Mouse (Mus musculus) CH12.LX (cell line): ENCODE data around the gene Slc39a5. TPM values are rescaled to one million over a fixed set of nuclear protein-coding genes. Genes with fewer than 3 reads are reported as not detected.

Source experiments
- DNase-seq: peaks from one replicate; pipeline ENCODE4 v3.0.0-alpha.2; 2013; ENCODE audit errors: extremely low read depth
- H3K27ac ChIP-seq: 2 replicates; pipeline ENCODE4 v1.5.1; 2012; ENCODE audit warnings: low read depth, mild to moderate bottlenecking, control low read depth, moderate library complexity; ENCODE audit not compliant: insufficient read depth
- H3K27me3 ChIP-seq: replicated peaks from 2 replicates; pipeline ENCODE3; 2012; ENCODE audit warnings: inconsistent platforms
- H3K36me3 ChIP-seq, 2 experiments: replicated peaks in 1 of 2; 2 replicates each; pipeline versions ENCODE3 to v1.6.1; 2012; ENCODE audit warnings: inconsistent platforms in 1 of 2, low read length in 1 of 2, mild to moderate bottlenecking in 1 of 2, mixed read lengths in 1 of 2, moderate library complexity in 1 of 2; ENCODE audit not compliant: control insufficient read depth in 1 of 2, insufficient read depth in 1 of 2
- H3K4me1 ChIP-seq, 2 experiments: 2 replicates each; pipeline ENCODE4 v1.6.1; 2012; ENCODE audit warnings: inconsistent platforms in 1 of 2, moderate library complexity in 1 of 2; ENCODE audit not compliant: insufficient read depth in 2 of 2, control insufficient read depth in 1 of 2
- H3K4me2 ChIP-seq: 2 replicates; pipeline ENCODE4 v1.6.1; 2012; ENCODE audit warnings: low read depth, mild to moderate bottlenecking, control low read depth; ENCODE audit not compliant: poor library complexity, insufficient read depth, severe bottlenecking
- H3K4me3 ChIP-seq, 3 experiments: fragments of 150-350 bp in 1 of 3; sonication (generic) in 1 of 3; replicated peaks in 1 of 3; 2 replicates each; pipeline versions ENCODE3 to v1.5.1; 2011 to 2012; ENCODE audit warnings: low read depth in 2 of 3, low read length in 2 of 3, mild to moderate bottlenecking in 2 of 3, moderate library complexity in 2 of 3, control low read depth in 1 of 3, improper control_type of control experiment in 1 of 3, inconsistent platforms in 1 of 3, mixed read lengths in 1 of 3; ENCODE audit not compliant: poor library complexity in 1 of 3
- H3K79me2 ChIP-seq: replicated peaks from 2 replicates; pipeline ENCODE4 v1.6.1; 2012; ENCODE audit warnings: mild to moderate bottlenecking, moderate library complexity; ENCODE audit not compliant: control insufficient read depth, poor library complexity, insufficient read depth, severe bottlenecking; ENCODE audit errors: extremely low read depth
- H3K9ac ChIP-seq: 2 replicates; pipeline ENCODE4 v1.6.1; 2012; ENCODE audit warnings: low read depth, mild to moderate bottlenecking, control low read depth, moderate library complexity; ENCODE audit not compliant: insufficient read depth
- H3K9me3 ChIP-seq: replicated peaks from 2 replicates; pipeline ENCODE3; 2012; ENCODE audit warnings: low read length, inconsistent platforms, mixed read lengths
- CHD1 ChIP-seq: IDR thresholded peaks from 2 replicates; pipeline ENCODE4 v1.6.1; 2012; ENCODE audit warnings: low read depth, low read length, improper control_type of control experiment, inconsistent platforms
- CHD2 ChIP-seq: IDR thresholded peaks from 2 replicates; pipeline ENCODE4 v1.6.1; 2011; ENCODE audit warnings: low read length, improper control_type of control experiment
- CTCF ChIP-seq, 2 experiments: IDR thresholded peaks in 1 of 2; conservative IDR thresholded peaks in 1 of 2; 2 replicates each; pipeline ENCODE4 v1.5.1; 2011 to 2012; ENCODE audit warnings: low read depth in 2 of 2, low read length in 2 of 2, improper control_type of control experiment in 1 of 2, inconsistent platforms in 1 of 2, mild to moderate bottlenecking in 1 of 2, moderate library complexity in 1 of 2
- E2F4 ChIP-seq: IDR thresholded peaks from 2 replicates; pipeline ENCODE4 v1.6.1; 2011; ENCODE audit warnings: low read depth, low read length, improper control_type of control experiment; ENCODE audit not compliant: insufficient replicate concordance
- EP300 ChIP-seq: IDR thresholded peaks from 2 replicates; pipeline ENCODE4 v1.6.1; 2011; ENCODE audit warnings: low read length, improper control_type of control experiment
- ETS1 ChIP-seq: conservative IDR thresholded peaks from 2 replicates; pipeline ENCODE4 v1.6.1; 2012; ENCODE audit warnings: low read depth, mild to moderate bottlenecking, inconsistent platforms, low read length, improper control_type of control experiment, moderate library complexity
- GABPA ChIP-seq: IDR thresholded peaks from 2 replicates; pipeline ENCODE4 v1.6.1; 2012; ENCODE audit warnings: low read depth, low read length, improper control_type of control experiment, inconsistent platforms; ENCODE audit not compliant: insufficient replicate concordance
- HCFC1 ChIP-seq: IDR thresholded peaks from 2 replicates; pipeline ENCODE4 v1.6.1; 2012; ENCODE audit warnings: low read depth, mild to moderate bottlenecking, inconsistent platforms, low read length, improper control_type of control experiment
- JUND ChIP-seq: conservative IDR thresholded peaks from 2 replicates; pipeline ENCODE4 v1.6.1; 2011; ENCODE audit warnings: low read depth, low read length, improper control_type of control experiment
- KAT2A ChIP-seq: IDR thresholded peaks from 2 replicates; pipeline ENCODE4 v1.6.1; 2012; ENCODE audit warnings: low read length, improper control_type of control experiment, inconsistent platforms; ENCODE audit not compliant: insufficient replicate concordance
- MAFK ChIP-seq: IDR thresholded peaks from 2 replicates; pipeline ENCODE4 v1.6.1; 2011; ENCODE audit warnings: low read length, improper control_type of control experiment; ENCODE audit not compliant: insufficient replicate concordance
- MAZ ChIP-seq: IDR thresholded peaks from 2 replicates; pipeline ENCODE4 v1.6.1; 2012; ENCODE audit warnings: low read depth, mild to moderate bottlenecking, inconsistent platforms, low read length, improper control_type of control experiment, moderate library complexity
- MEF2A ChIP-seq: IDR thresholded peaks from 2 replicates; pipeline ENCODE4 v1.6.1; 2014; ENCODE audit warnings: low read depth, mild to moderate bottlenecking, inconsistent platforms, low read length, improper control_type of control experiment, borderline replicate concordance
- MYC ChIP-seq: IDR thresholded peaks from 2 replicates; pipeline ENCODE4 v1.6.1; 2011; ENCODE audit warnings: low read depth, mild to moderate bottlenecking, improper control_type of control experiment, low read length
- NRF1 ChIP-seq: IDR thresholded peaks from 2 replicates; pipeline ENCODE4 v1.6.1; 2014; ENCODE audit warnings: low read depth, mild to moderate bottlenecking, inconsistent platforms, low read length, improper control_type of control experiment, moderate library complexity
- POLR2AphosphoS2 ChIP-seq: IDR thresholded peaks from 2 replicates; pipeline ENCODE4 v1.6.1; 2011; ENCODE audit warnings: low read depth, low read length, improper control_type of control experiment
- SMC3 ChIP-seq: IDR thresholded peaks from 2 replicates; pipeline ENCODE4 v1.6.1; 2011; ENCODE audit warnings: low read depth, low read length, improper control_type of control experiment
- TBP ChIP-seq: conservative IDR thresholded peaks from 2 replicates; pipeline ENCODE4 v1.6.1; 2011; ENCODE audit warnings: low read depth, low read length, improper control_type of control experiment
- TCF12 ChIP-seq: IDR thresholded peaks from 2 replicates; pipeline ENCODE4 v1.6.1; 2014; ENCODE audit warnings: low read depth, mild to moderate bottlenecking, inconsistent platforms, low read length, improper control_type of control experiment
- UBTF ChIP-seq: IDR thresholded peaks from 2 replicates; pipeline ENCODE4 v1.6.1; 2012; ENCODE audit warnings: low read depth, mild to moderate bottlenecking, inconsistent platforms, low read length, improper control_type of control experiment, moderate library complexity
- USF2 ChIP-seq: conservative IDR thresholded peaks from 2 replicates; pipeline ENCODE4 v1.6.1; 2011; ENCODE audit warnings: low read depth, low read length, improper control_type of control experiment
- ZKSCAN1 ChIP-seq: IDR thresholded peaks from 2 replicates; pipeline ENCODE4 v1.6.1; 2012; ENCODE audit warnings: low read depth, inconsistent platforms, low read length, improper control_type of control experiment, borderline replicate concordance
- ZMIZ1 ChIP-seq: IDR thresholded peaks from 2 replicates; pipeline ENCODE4 v1.6.1; 2012; ENCODE audit warnings: low read depth, mild to moderate bottlenecking, inconsistent platforms, low read length, improper control_type of control experiment
- dilution Hi-C: fragments of 300-500 bp; cut with MboI; formaldehyde crosslinking; loops from 2 replicates; pipeline ENCODE4 v1.14.3; 2020; ENCODE audit warnings: low sequenced_read_pairs; ENCODE audit not compliant: extremely low pct_unique_long_range_greater_than_20kb, extremely low pct_ligation_motif_present
- in situ Hi-C: fragments of 300-500 bp; cut with MboI; formaldehyde crosslinking; loops from 3 replicates; pipeline ENCODE4 v1.14.3; 2019; ENCODE audit warnings: low sequenced_read_pairs, low pct_ligation_motif_present, low pct_unique_long_range_greater_than_20kb, mixed read lengths
- polyA plus RNA-seq: library from polyadenylated mRNA; unstranded; fragments of >175 nt; gene quantifications from 2 replicates; pipeline ENCODE4 v1.2.1, GENCODE M21; 2012; ENCODE audit warnings: low read depth; ENCODE audit not compliant: insufficient read length
- total RNA-seq, 2 experiments: library from RNA; depleted of rRNA; stranded (reverse); fragments of 300-350 nt in 1 of 2; fragments of >200 nt in 1 of 2; gene quantifications; 2 replicates each; pipeline ENCODE4 v1.2.3; 2012 to 2014

Slc39a5 gene
- total and polyA plus RNA-seq, 3 experiments: 0.11 TPM; not detected in 2

DNA sequence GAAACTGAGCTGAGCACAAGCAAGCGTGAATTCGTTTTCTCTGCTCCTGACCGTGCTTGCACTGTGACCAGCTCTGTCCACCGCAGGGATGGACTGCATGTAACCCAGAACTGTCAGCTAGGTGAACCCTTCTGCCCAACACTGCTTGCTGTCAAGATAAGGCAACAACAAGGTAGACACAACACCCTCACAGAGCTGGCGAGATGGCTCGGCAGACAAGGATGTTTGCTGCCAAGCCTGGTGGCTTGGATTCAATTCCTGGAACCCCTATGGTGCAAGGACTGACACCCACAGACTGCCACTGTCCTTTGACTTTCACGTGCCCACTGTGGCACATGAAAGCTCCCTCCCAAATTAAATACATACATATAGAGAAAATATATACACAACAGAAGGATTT lies 2.9 kb upstream of the Slc39a5 start:
- H3K9ac ChIP-seq: no peak overlapping the region
- H3K27ac ChIP-seq: no peak overlapping the region
- H3K4me1 ChIP-seq: peaks cover 8 to 12% of the 10 kb centered on the region in 2 experiments; a peak in 3 of 4 replicates
- H3K36me3 ChIP-seq: peaks cover 17 to 78% of the 10 kb centered on the region in 2 experiments
- H3K4me3 ChIP-seq: no peak overlapping the region
- H3K79me2 ChIP-seq: no peaks in the 10 kb centered on the region
- DNase-seq: no peak
- in situ Hi-C loops: no loop called here
- TF ChIP-seq CHD2: no peak
- no peak for TF ChIP-seq SMC3
- TF ChIP-seq TCF12: no peak
- no peak for TF ChIP-seq MAZ
- no peak for TF ChIP-seq GABPA
- TF ChIP-seq HCFC1: no peak
- TF ChIP-seq CTCF (conservative IDR thresholded peaks at IDR 0.05 in 1 of 2, IDR thresholded peaks at IDR 0.05 in 1 of 2; ENCODE audit: low read depth in 2 of 2, low read length in 2 of 2): no peak
- no peak for TF ChIP-seq MEF2A
- TF ChIP-seq POLR2AphosphoS2: no peak
- no peak for TF ChIP-seq USF2
- TF ChIP-seq ETS1: no peak
- no peak overlapping the region for H3K4me2 ChIP-seq
- dilution Hi-C loops: no loop called here
- no peaks in the 10 kb centered on the region for H3K27me3 ChIP-seq
- no peaks in the 10 kb centered on the region for H3K9me3 ChIP-seq

DNA sequence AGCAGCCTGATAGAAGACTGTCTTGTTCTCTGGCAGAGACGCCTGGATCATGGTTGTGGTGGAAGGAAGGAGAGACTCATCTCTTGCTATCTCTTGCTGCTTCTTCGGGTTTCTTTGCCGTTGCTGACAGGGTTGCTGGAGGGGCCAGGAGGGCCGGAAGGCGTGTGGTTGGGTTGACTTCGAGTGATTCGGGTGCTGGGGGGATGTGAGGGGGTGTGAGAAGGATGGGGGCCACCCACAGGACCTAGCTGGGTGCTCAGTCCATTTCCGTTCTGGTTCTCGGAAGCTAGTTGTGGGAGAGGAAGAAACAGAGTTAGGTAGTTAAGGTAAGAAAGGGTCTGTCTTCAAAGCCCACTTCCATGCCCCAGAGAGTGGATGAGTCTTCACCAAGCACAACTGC lies 609 bp upstream of the Slc39a5 start:
- no peak overlapping the region for H3K4me3 ChIP-seq
- H3K27me3 ChIP-seq: no peaks in the 10 kb centered on the region
- H3K27ac ChIP-seq: no peak overlapping the region
- DNase-seq: no peak
- H3K9ac ChIP-seq: no peak overlapping the region
- no peaks in the 10 kb centered on the region for H3K9me3 ChIP-seq
- H3K4me2 ChIP-seq: no peak overlapping the region
- dilution Hi-C loops: no loop called here
- H3K36me3 ChIP-seq: peaks cover 19 to 88% of the 10 kb centered on the region in 2 experiments
- in situ Hi-C loops: no loop called here
- H3K4me1 ChIP-seq: no peaks in the 10 kb centered on the region
- H3K79me2 ChIP-seq: no peaks in the 10 kb centered on the region
- TF ChIP-seq UBTF (no peak), JUND (no peak), ZKSCAN1 (no peak), EP300 (no peak), ZMIZ1 (no peak), KAT2A (no peak), ETS1 (no peak), POLR2AphosphoS2 (no peak), CHD1 (no peak), NRF1 (no peak), MYC (no peak), MEF2A (no peak), E2F4 (no peak), MAFK (no peak), TBP (no peak)
- TF ChIP-seq, all 38 proteins: peak for 0
